Mouse (Mus musculus) G1E (cell line): Measurements from ENCODE around the gene Dnase2a.

Experiments used
- CTCF ChIP-seq: IDR thresholded peaks from 2 replicates; pipeline ENCODE4 v1.5.1; 2012; ENCODE audit warnings: low read depth, low read length, inconsistent platforms, mixed read lengths
- GATA1 ChIP-seq: IDR thresholded peaks from 2 replicates; pipeline ENCODE4 v1.6.1; 2012; ENCODE audit warnings: borderline replicate concordance, low read length, inconsistent platforms, mixed read lengths
- GATA2 ChIP-seq: IDR thresholded peaks from 2 replicates; pipeline ENCODE4 v1.6.1; 2012; ENCODE audit warnings: low read depth, low read length, inconsistent platforms, borderline replicate concordance
- POLR2AphosphoS5 ChIP-seq: IDR thresholded peaks from 2 replicates; pipeline ENCODE4 v1.6.1; 2012; ENCODE audit warnings: low read depth, low read length, inconsistent platforms; ENCODE audit not compliant: insufficient replicate concordance
- TAL1 ChIP-seq: conservative IDR thresholded peaks from 2 replicates; pipeline ENCODE4 v1.6.1; 2012; ENCODE audit warnings: low read depth, low read length, inconsistent platforms, mixed read lengths

DNA sequence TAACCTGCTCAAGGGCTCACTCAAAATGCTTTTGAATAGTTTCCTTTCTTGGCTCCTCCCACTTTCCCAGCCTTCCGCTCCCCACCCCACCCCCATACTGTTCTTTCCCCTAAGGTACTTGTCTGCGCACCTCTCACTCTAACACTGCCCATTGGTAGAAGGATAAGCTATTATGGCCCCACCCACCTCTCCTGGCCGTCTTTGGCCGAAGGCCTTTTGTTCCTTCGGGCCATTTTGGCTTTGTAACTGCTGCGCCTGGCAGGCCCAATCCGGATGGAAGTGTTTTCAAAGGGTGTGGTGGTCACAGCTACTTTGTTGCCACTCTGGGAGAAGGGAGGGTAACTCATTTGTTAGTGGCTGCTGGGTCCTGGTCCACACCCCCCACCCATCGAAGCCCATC, 6.9 kb downstream of the Dnase2a start:
- TF ChIP-seq CTCF (no peak), GATA1 (no peak), TAL1 (no peak), GATA2 (no peak), POLR2AphosphoS5 (no peak)
